Mouse (Mus musculus): Measurements from ENCODE around the gene Bbs10.

GRCm38 (mm10) chr10:111255228-111255627 lies 43.3 kb upstream of the Bbs10 start:
- TF ChIP-seq CTCF (IDR thresholded peaks at IDR 0.05; ENCODE audit: borderline replicate concordance, extremely low read depth, insufficient read depth, insufficient read length) (no peak), POLR2A (IDR thresholded peaks at IDR 0.05; ENCODE audit: borderline replicate concordance, extremely low read depth, insufficient read depth, insufficient read length, poor library complexity, severe bottlenecking) (no peak)
